Mouse (Mus musculus) midbrain, postnatal 0 days (tissue): ENCODE data around the gene Sdsl. TPM values are rescaled to one million over a fixed set of nuclear protein-coding genes. Genes with fewer than 3 reads are reported as not detected.

ENCODE experiments used
- ATAC-seq: fragments of 200-750 bp; cut with Nextera tagmentation; 2 replicates; pipeline ENCODE4 v1.8.0; 2017; ENCODE audit warnings: moderate number of reproducible peaks, mild to moderate bottlenecking, moderate TSS enrichment, moderate library complexity; ENCODE audit not compliant: low FRiP score
- DNase-seq: peaks from one replicate; pipeline ENCODE4 v3.0.0-alpha.2; 2015; ENCODE audit warnings: low spot score
- H3K27ac ChIP-seq: fragments of 300-500 bp; sonication (generic); 2 replicates; pipeline ENCODE4 v1.5.1; 2014; ENCODE audit warnings: low read depth, mild to moderate bottlenecking, low read length, mixed read lengths
- H3K27me3 ChIP-seq: fragments of 300-500 bp; sonication (generic); 2 replicates; pipeline ENCODE4 v1.6.1; 2014; ENCODE audit warnings: low read length, control low read depth, mixed read lengths; ENCODE audit not compliant: insufficient read depth
- H3K36me3 ChIP-seq: fragments of 300-500 bp; sonication (generic); 2 replicates; pipeline ENCODE4 v1.6.1; 2014; ENCODE audit warnings: low read length, control low read depth, mixed read lengths; ENCODE audit not compliant: insufficient read depth
- H3K4me1 ChIP-seq: fragments of 300-500 bp; sonication (generic); 2 replicates; pipeline ENCODE4 v1.6.1; 2014; ENCODE audit warnings: mild to moderate bottlenecking, control low read depth, antibody characterized with exemption, low read length, mixed read lengths; ENCODE audit not compliant: insufficient read depth
- H3K4me2 ChIP-seq: fragments of 300-500 bp; sonication (generic); 2 replicates; pipeline ENCODE4 v1.6.1; 2014; ENCODE audit warnings: low read depth, mild to moderate bottlenecking, low read length, mixed read lengths; ENCODE audit not compliant: poor library complexity, severe bottlenecking
- H3K4me3 ChIP-seq: fragments of 300-500 bp; sonication (generic); 2 replicates; pipeline ENCODE4 v1.5.1; 2014; ENCODE audit warnings: low read depth, mild to moderate bottlenecking, low read length, moderate library complexity
- H3K9ac ChIP-seq: fragments of 300-500 bp; sonication (generic); replicated peaks from 2 replicates; pipeline ENCODE4 v1.6.1; 2014; ENCODE audit warnings: mild to moderate bottlenecking, low read length, moderate library complexity, mixed read lengths; ENCODE audit not compliant: poor library complexity, severe bottlenecking
- H3K9me3 ChIP-seq: fragments of 300-500 bp; sonication (generic); 2 replicates; pipeline ENCODE4 v1.6.1; 2016; ENCODE audit warnings: low read length, control low read depth
- CTCF ChIP-seq: IDR thresholded peaks from 2 replicates; pipeline ENCODE4 v1.5.1; 2016; ENCODE audit warnings: antibody characterized with exemption, mild to moderate bottlenecking
- WGBS: fragments of 180-500 bp; shearing (Covaris S2); extraction: QIAGEN DNeasy Blood & Tissue Kit; methylation state at CpG from one replicate; pipeline ENCODE4 v1.1.7; 2014; 5-methylcytosine and 5-hydroxymethylcytosine counted together
- polyA plus RNA-seq: library from polyadenylated mRNA; unstranded; fragments of >200 nt; fragmentation: Nextera tagmentation; extraction: Ambion mirVana; gene quantifications from 2 replicates; pipeline ENCODE4 v1.2.1, GENCODE M21; 2015
- total RNA-seq: library from RNA; depleted of rRNA; stranded (reverse); fragments of >200 nt; gene quantifications from 2 replicates; pipeline ENCODE4 v1.2.3, GENCODE M21; 2014

Gene Sdsl
- total and polyA plus RNA-seq, 2 experiments from 2014 or later, result 4.4 to 6.0 TPM

- Histone ChIP-seq H3K36me3 (no peaks in the 10 kb centered on the region), H3K9ac (no peak overlapping the region), H3K27me3 (no peaks in the 10 kb centered on the region), H3K4me2 (peak overlapping the region; percentile 41), H3K9me3 (no peaks in the 10 kb centered on the region), H3K4me3 (peak overlapping the region; percentile 23; the same call in 1 of the 2 replicates), H3K4me1 (no peaks in the 10 kb centered on the region), H3K27ac (no peak overlapping the region)
- DNase-seq (no peak), ATAC-seq (no peak)
- WGBS, result 16% methylated on average over 4 of the region's 4 CpGs
- peak; percentile 40 for TF ChIP-seq CTCF
Observed at GRCm38 (mm10) chr5:120467026-120467425, 5.6 kb downstream of the Sdsl start.

- ATAC-seq, result no peak
Observed at GRCm38 (mm10) chr5:120465860-120466259, 6.8 kb downstream of the Sdsl start.

GRCm38 (mm10) chr5:120465062-120465461 is 7.5 kb downstream of the Sdsl start:
- no peaks in the 10 kb centered on the region for H3K27me3 ChIP-seq
- no peak for ATAC-seq
- no peak for DNase-seq
- peak; percentile 58 for TF ChIP-seq CTCF
- no peak overlapping the region for H3K27ac ChIP-seq
- H3K9ac ChIP-seq, result no peak overlapping the region
- no peaks in the 10 kb centered on the region for H3K9me3 ChIP-seq
- H3K36me3 ChIP-seq, result no peaks in the 10 kb centered on the region
- H3K4me1 ChIP-seq, result no peaks in the 10 kb centered on the region
- H3K4me2 ChIP-seq, result no peak overlapping the region
- WGBS, result 45% methylated on average over 5 of the region's 5 CpGs
- H3K4me3 ChIP-seq, result no peak overlapping the region

More at GRCm38 (mm10) chr5:120465860-120466259, 6.8 kb downstream of the Sdsl start:
- no peak overlapping the region for H3K4me3 ChIP-seq
- 51% methylated on average over 6 of the region's 6 CpGs for WGBS
- no peak for DNase-seq
- no peaks in the 10 kb centered on the region for H3K27me3 ChIP-seq
- no peak overlapping the region for H3K4me2 ChIP-seq
- H3K4me1 ChIP-seq, result no peaks in the 10 kb centered on the region
- no peak overlapping the region for H3K27ac ChIP-seq
- TF ChIP-seq CTCF, result 0 out of 2 replicates have a peak, but pooled peaks have one; percentile 13
- H3K9ac ChIP-seq, result no peak overlapping the region
- H3K36me3 ChIP-seq, result no peaks in the 10 kb centered on the region
- no peaks in the 10 kb centered on the region for H3K9me3 ChIP-seq

GRCm38 (mm10) chr5:120464321-120464720 is 8.3 kb downstream of the Sdsl start:
- DNase-seq (no peak), ATAC-seq (no peak)
- 79% methylated on average over 4 of the region's 4 CpGs for WGBS
- Histone ChIP-seq H3K4me3 (no peak overlapping the region), H3K4me2 (no peak overlapping the region), H3K9ac (no peak overlapping the region), H3K27me3 (no peaks in the 10 kb centered on the region), H3K4me1 (no peaks in the 10 kb centered on the region), H3K9me3 (no peaks in the 10 kb centered on the region), H3K27ac (no peak overlapping the region), H3K36me3 (no peaks in the 10 kb centered on the region)
- peak; percentile 76 for TF ChIP-seq CTCF

GRCm38 (mm10) chr5:120461902-120462301 is 10.7 kb downstream of the Sdsl start:
- no peak for ATAC-seq
- Histone ChIP-seq H3K4me1 (no peaks in the 10 kb centered on the region), H3K9me3 (no peaks in the 10 kb centered on the region), H3K36me3 (no peaks in the 10 kb centered on the region), H3K27ac (no peak overlapping the region), H3K9ac (no peak overlapping the region), H3K4me3 (no peak overlapping the region), H3K4me2 (no peak overlapping the region), H3K27me3 (no peaks in the 10 kb centered on the region)
- TF ChIP-seq CTCF, result no peak
- DNase-seq, result no peak
- 74% methylated on average over 15 of the region's 15 CpGs for WGBS

- Histone ChIP-seq H3K27me3 (no peaks in the 10 kb centered on the region; the same call in 1 of the 2 replicates), H3K27ac (no peak overlapping the region), H3K9ac (no peak overlapping the region), H3K4me2 (no peak overlapping the region), H3K36me3 (no peaks in the 10 kb centered on the region), H3K9me3 (no peaks in the 10 kb centered on the region), H3K4me3 (no peak overlapping the region), H3K4me1 (no peaks in the 10 kb centered on the region)
- TF ChIP-seq CTCF, result no peak
- no peak for ATAC-seq
- 76% methylated on average over 9 of the region's 10 CpGs for WGBS
- DNase-seq, result no peak
Observed at GRCm38 (mm10) chr5:120459133-120459532, 13.5 kb downstream of the Sdsl start.
